Mouse (Mus musculus): Measurements from ENCODE around the gene Usp7.

DNA sequence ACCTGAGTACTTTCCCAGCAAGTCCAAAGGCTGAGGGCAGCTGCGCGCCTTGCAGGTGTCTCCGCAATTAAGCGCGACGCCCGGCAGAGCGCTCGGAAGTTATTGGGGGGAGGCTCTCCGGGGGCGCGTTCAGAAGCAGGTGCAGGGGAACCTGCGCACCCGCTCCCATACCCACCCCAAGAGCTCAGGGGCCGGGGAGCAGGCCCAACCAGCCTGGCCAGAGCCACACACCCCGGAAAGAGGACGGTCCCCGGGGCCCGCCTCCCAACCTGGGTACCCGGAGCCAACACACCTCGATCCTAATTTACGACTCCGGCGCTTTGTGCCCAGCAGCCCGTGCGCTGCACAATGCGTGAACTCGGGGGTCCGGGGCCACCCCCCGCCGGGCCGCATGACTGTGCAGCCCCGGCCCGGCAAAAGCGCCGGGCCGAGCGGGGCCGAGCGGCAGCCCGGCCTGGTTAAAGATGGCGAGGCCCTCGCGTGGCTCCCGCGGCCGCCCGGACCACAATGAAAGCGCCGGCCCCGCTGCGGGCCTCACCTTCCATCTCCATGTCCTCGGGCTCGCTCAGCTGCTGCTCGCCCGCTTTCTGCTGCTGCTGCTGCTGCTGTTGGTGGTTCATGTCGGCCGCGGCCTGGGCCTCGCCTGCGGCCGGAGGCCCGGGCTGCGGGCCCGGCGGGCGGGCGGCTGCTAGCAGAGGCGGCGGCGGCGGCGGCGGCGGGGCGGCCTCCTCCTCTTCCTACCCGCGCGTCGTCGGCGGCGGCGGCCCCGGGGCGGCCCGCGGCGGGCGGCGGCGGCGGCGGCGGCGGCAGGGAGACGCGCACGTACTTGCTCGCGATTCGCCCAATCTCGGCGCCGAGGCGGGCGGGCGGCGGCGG lies 54.2 kb downstream of the Usp7 start:
- TF ChIP-seq TAL1 (IDR thresholded peaks at IDR 0.05; ENCODE audit: low read length): no peak
- no peak for TF ChIP-seq GATA1 (IDR thresholded peaks at IDR 0.05; ENCODE audit: low read length)
